Mouse (Mus musculus) neural tube, embryonic 10.5 days (tissue): ENCODE measurements around the gene Atp11a.

Source experiments
- DNase-seq: peaks from one replicate; pipeline ENCODE4 v3.0.0-alpha.2; 2017; ENCODE audit warnings: low spot score; ENCODE audit errors: extremely low spot score

Gene Atp11a

GRCm38 (mm10) chr8:12811231-12811630, 54.4 kb downstream of the Atp11a start:
- no peak for DNase-seq

- DNase-seq = no peak
Measured at GRCm38 (mm10) chr8:12816412-12816811, 59.6 kb downstream of the Atp11a start.

- no peak for DNase-seq
Measured at GRCm38 (mm10) chr8:12822892-12823291, 66.1 kb downstream of the Atp11a start.

- DNase-seq = no peak
Measured at GRCm38 (mm10) chr8:12824562-12824961, 67.7 kb downstream of the Atp11a start.

GRCm38 (mm10) chr8:12825236-12825635, 68.4 kb downstream of the Atp11a start:
- no peak for DNase-seq

- DNase-seq = no peak
Measured at GRCm38 (mm10) chr8:12825686-12826237, 68.9 kb downstream of the Atp11a start.

GRCm38 (mm10) chr8:12827124-12827523, 70.3 kb downstream of the Atp11a start:
- DNase-seq = no peak

- no peak for DNase-seq
Measured at GRCm38 (mm10) chr8:12828298-12828697, 71.5 kb downstream of the Atp11a start.

- DNase-seq = no peak
Measured at GRCm38 (mm10) chr8:12829381-12829780, 72.6 kb downstream of the Atp11a start.

GRCm38 (mm10) chr8:12831659-12832589, 75.1 kb downstream of the Atp11a start:
- no peak for DNase-seq

- DNase-seq = no peak
Measured at GRCm38 (mm10) chr8:12833616-12834015, 76.8 kb downstream of the Atp11a start.

- no peak for DNase-seq
Measured at GRCm38 (mm10) chr8:12840834-12841233, 84.0 kb downstream of the Atp11a start.

GRCm38 (mm10) chr8:12842342-12842995, 85.7 kb downstream of the Atp11a start:
- no peak for DNase-seq

GRCm38 (mm10) chr8:12844347-12844950, 87.6 kb downstream of the Atp11a start:
- no peak for DNase-seq

GRCm38 (mm10) chr8:12846447-12846846, 89.6 kb downstream of the Atp11a start:
- DNase-seq = no peak

GRCm38 (mm10) chr8:12851241-12851640, 94.4 kb downstream of the Atp11a start:
- no peak for DNase-seq

- no peak for DNase-seq
Measured at GRCm38 (mm10) chr8:12856038-12856437, 99.2 kb downstream of the Atp11a start.

- no peak for DNase-seq
Measured at GRCm38 (mm10) chr8:12863061-12863460, 106.2 kb downstream of the Atp11a start.

- DNase-seq = no peak
Measured at GRCm38 (mm10) chr8:12863608-12864007, 106.8 kb downstream of the Atp11a start.

- no peak for DNase-seq
Measured at GRCm38 (mm10) chr8:12865790-12866189, 109.0 kb downstream of the Atp11a start.

GRCm38 (mm10) chr8:12869661-12870060, 112.8 kb downstream of the Atp11a start:
- no peak for DNase-seq

GRCm38 (mm10) chr8:12870656-12871055, 113.8 kb downstream of the Atp11a start:
- DNase-seq = no peak
